Mouse (Mus musculus) liver, adult 2 months (tissue): ENCODE measurements around the gene Uggt1. TPM values are rescaled to one million over a fixed set of nuclear protein-coding genes. Genes with fewer than 3 reads are reported as not detected.

ENCODE experiments used
- DNase-seq: peaks from one replicate; pipeline ENCODE4 v3.0.0-alpha.2; 2011; ENCODE audit warnings: low read depth, low spot score; ENCODE audit errors: extremely low read depth
- H3K27ac ChIP-seq: fragments of 200-500 bp; replicated peaks from 2 replicates; pipeline ENCODE4 v1.5.1; 2012; ENCODE audit warnings: low read depth, mild to moderate bottlenecking, control low read depth, inconsistent platforms, low read length; ENCODE audit not compliant: insufficient read depth
- H3K27me3 ChIP-seq: fragments of 200-500 bp; 2 replicates; pipeline ENCODE4 v1.6.1; 2012; ENCODE audit warnings: mild to moderate bottlenecking, moderate library complexity, low read length, inconsistent platforms; ENCODE audit not compliant: control insufficient read depth, insufficient read depth
- H3K36me3 ChIP-seq: fragments of 200-500 bp; 2 replicates; pipeline ENCODE4 v1.6.1; 2012; ENCODE audit warnings: low read length, inconsistent platforms; ENCODE audit not compliant: control insufficient read depth, insufficient read depth
- H3K4me1 ChIP-seq: fragments of 200-500 bp; 2 replicates; pipeline ENCODE4 v1.6.1; 2011; ENCODE audit warnings: low read length; ENCODE audit not compliant: control insufficient read depth, insufficient read depth
- H3K4me3 ChIP-seq: fragments of 200-500 bp; 2 replicates; pipeline ENCODE4 v1.5.1; 2011; ENCODE audit warnings: low read depth, mild to moderate bottlenecking, control low read depth, low read length, moderate library complexity; ENCODE audit not compliant: insufficient read depth
- H3K79me2 ChIP-seq: fragments of 200-500 bp; 2 replicates; pipeline ENCODE4 v1.6.1; 2012; ENCODE audit warnings: inconsistent platforms, mild to moderate bottlenecking, low read length, moderate library complexity; ENCODE audit not compliant: control insufficient read depth, insufficient read depth
- H3K9ac ChIP-seq: fragments of 200-500 bp; 2 replicates; pipeline ENCODE4 v1.6.1; 2012; ENCODE audit warnings: low read depth, mild to moderate bottlenecking, control low read depth, inconsistent platforms, low read length
- CTCF ChIP-seq: fragments of 200-500 bp; IDR thresholded peaks from 2 replicates; pipeline ENCODE4 v1.5.1; 2011; ENCODE audit warnings: low read depth, low read length, control low read depth
- POLR2A ChIP-seq: fragments of 200-500 bp; IDR thresholded peaks from 2 replicates; pipeline ENCODE4 v1.6.1; 2011; ENCODE audit warnings: low read length, control low read depth; ENCODE audit not compliant: insufficient read depth; ENCODE audit errors: extremely low read depth
- WGBS: fragments of 180-500 bp; shearing (Covaris S2); methylation state at CpG from one replicate; pipeline ENCODE4 v1.1.7; 2018; 5-methylcytosine and 5-hydroxymethylcytosine counted together
- polyA plus RNA-seq: library from polyadenylated mRNA; depleted of rRNA; stranded (reverse); fragments of >200 nt; gene quantifications from 2 replicates; pipeline ENCODE4 v1.2.3, GENCODE M21; 2012
- total RNA-seq: library from RNA; depleted of rRNA; stranded (reverse); fragments of >200 nt; gene quantifications from 2 replicates; pipeline ENCODE4 v1.2.3, GENCODE M21; 2014

Gene Uggt1
- total and polyA plus RNA-seq, 2 experiments = 11.6 to 44.5 TPM

GRCm38 (mm10) chr1:36134584-36134983 is 109.9 kb downstream of the Uggt1 start:
- DNase-seq = peak; percentile 57
- Histone ChIP-seq H3K27me3 (no peaks in the 10 kb centered on the region), H3K79me2 (no peaks in the 10 kb centered on the region), H3K4me3 (no peak overlapping the region), H3K27ac (no peak overlapping the region), H3K9ac (no peak overlapping the region), H3K4me1 (no peaks in the 10 kb centered on the region), H3K36me3 (no peaks in the 10 kb centered on the region)
- WGBS = 0% methylated on average over 3 of the region's 3 CpGs
- TF ChIP-seq CTCF = peak; percentile 88
- TF ChIP-seq POLR2A = no peak

- no peak overlapping the region for H3K4me3 ChIP-seq
- 0 out of 2 replicates have a peak, but pooled peaks cover 2% of the 10 kb centered on the region for H3K4me1 ChIP-seq
- H3K36me3 ChIP-seq = no peaks in the 10 kb centered on the region
- no peaks in the 10 kb centered on the region for H3K79me2 ChIP-seq
- 66% methylated on average over 3 of the region's 3 CpGs for WGBS
- peak overlapping the region; percentile 19 for H3K27ac ChIP-seq
- no peaks in the 10 kb centered on the region for H3K27me3 ChIP-seq
- no peak overlapping the region for H3K9ac ChIP-seq
- TF ChIP-seq CTCF = no peak
- TF ChIP-seq POLR2A = no peak
- DNase-seq = peak; percentile 54
Measured at GRCm38 (mm10) chr1:36133647-36134046, 110.9 kb downstream of the Uggt1 start.

- H3K9ac ChIP-seq = no peak overlapping the region
- H3K79me2 ChIP-seq = no peaks in the 10 kb centered on the region
- peak overlapping the region; percentile 17 for H3K27ac ChIP-seq
- no peaks in the 10 kb centered on the region for H3K27me3 ChIP-seq
- DNase-seq = no peak
- WGBS = 73% methylated on average over 8 of the region's 8 CpGs
- TF ChIP-seq CTCF = no peak
- TF ChIP-seq POLR2A = no peak
- 0 out of 2 replicates have a peak, but pooled peaks cover 2% of the 10 kb centered on the region for H3K4me1 ChIP-seq
- H3K4me3 ChIP-seq = no peak overlapping the region
- H3K36me3 ChIP-seq = no peaks in the 10 kb centered on the region
Measured at GRCm38 (mm10) chr1:36133041-36133440, 111.5 kb downstream of the Uggt1 start.

- peak overlapping the region; percentile 2 for H3K4me3 ChIP-seq
- H3K79me2 ChIP-seq = no peaks in the 10 kb centered on the region
- H3K9ac ChIP-seq = peak overlapping the region; percentile 11; the same call in 1 of the 2 replicates
- no peaks in the 10 kb centered on the region for H3K36me3 ChIP-seq
- TF ChIP-seq POLR2A (no peak), CTCF (no peak)
- no peaks in the 10 kb centered on the region for H3K27me3 ChIP-seq
- H3K27ac ChIP-seq = no peak overlapping the region; the same call in 1 of the 2 replicates
- no peak for DNase-seq
- 86% methylated on average over 4 of the region's 4 CpGs for WGBS
- 0 out of 2 replicates have a peak, but pooled peaks cover 2% of the 10 kb centered on the region for H3K4me1 ChIP-seq
Measured at GRCm38 (mm10) chr1:36132211-36132610, 112.3 kb downstream of the Uggt1 start.

GRCm38 (mm10) chr1:36131766-36132165 is 112.8 kb downstream of the Uggt1 start:
- Histone ChIP-seq H3K9ac (peak overlapping the region; percentile 11; the same call in 1 of the 2 replicates), H3K27me3 (no peaks in the 10 kb centered on the region), H3K27ac (no peak overlapping the region), H3K36me3 (no peaks in the 10 kb centered on the region), H3K79me2 (no peaks in the 10 kb centered on the region), H3K4me1 (0 out of 2 replicates have a peak, but pooled peaks cover 2% of the 10 kb centered on the region), H3K4me3 (peak overlapping the region; percentile 2; the same call in 1 of the 2 replicates)
- WGBS = 85% methylated on average over 8 of the region's 8 CpGs
- DNase-seq = no peak
- TF ChIP-seq CTCF (no peak), POLR2A (no peak)

GRCm38 (mm10) chr1:36131154-36131553 is 113.4 kb downstream of the Uggt1 start:
- Histone ChIP-seq H3K4me1 (0 out of 2 replicates have a peak, but pooled peaks cover 2% of the 10 kb centered on the region), H3K4me3 (no peak overlapping the region), H3K9ac (no peak overlapping the region), H3K36me3 (no peaks in the 10 kb centered on the region), H3K79me2 (no peaks in the 10 kb centered on the region), H3K27ac (no peak overlapping the region), H3K27me3 (no peaks in the 10 kb centered on the region)
- 70% methylated on average over 4 of the region's 4 CpGs for WGBS
- TF ChIP-seq POLR2A = no peak
- TF ChIP-seq CTCF = no peak
- no peak for DNase-seq
